Mouse (Mus musculus): Measurements from ENCODE around the gene Pou2af1.

The Pou2af1 gene

DNA sequence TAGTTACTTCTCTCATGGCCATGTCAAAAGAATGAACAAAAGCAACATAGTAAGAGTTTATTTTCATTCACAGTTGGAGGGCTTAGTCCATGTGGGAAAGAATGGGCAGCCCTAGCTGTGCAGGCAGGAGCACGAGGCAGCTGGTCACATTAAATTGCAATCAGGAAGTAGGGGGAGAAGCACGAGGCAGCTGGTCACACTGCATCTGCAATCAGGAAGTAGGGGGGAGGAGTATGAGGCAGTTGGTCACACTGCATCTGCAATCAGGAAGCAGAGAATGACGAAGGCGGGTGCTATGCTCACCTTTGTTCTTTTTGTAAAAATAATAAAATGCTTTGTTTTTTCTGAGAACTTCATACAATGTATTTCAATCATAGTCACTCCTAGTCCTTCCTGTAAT is 18.7 kb upstream of the Pou2af1 start:
- no peak for TF ChIP-seq GATA4 (IDR thresholded peaks at IDR 0.05; ENCODE audit: insufficient replicate concordance, low read length)

DNA sequence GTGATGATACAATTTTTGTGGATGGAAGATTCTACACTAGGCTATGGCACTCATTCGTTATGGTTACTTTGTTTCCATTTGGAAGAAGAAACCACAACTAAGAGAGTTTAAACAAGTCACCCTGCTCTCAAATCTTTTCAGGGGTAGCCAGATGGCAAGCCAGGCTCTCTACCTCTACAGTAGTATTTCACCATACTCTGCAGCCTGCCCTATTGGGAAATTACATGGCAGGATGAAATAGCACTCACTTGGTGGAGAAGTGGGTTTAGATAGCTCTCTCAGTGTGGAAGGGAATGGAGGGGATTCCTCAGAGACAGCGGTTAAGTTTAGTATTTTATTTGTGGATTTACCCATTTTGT is 4.6 kb upstream of the Pou2af1 start:
- TF ChIP-seq GATA4 (IDR thresholded peaks at IDR 0.05; ENCODE audit: insufficient replicate concordance, low read length): no peak

DNA sequence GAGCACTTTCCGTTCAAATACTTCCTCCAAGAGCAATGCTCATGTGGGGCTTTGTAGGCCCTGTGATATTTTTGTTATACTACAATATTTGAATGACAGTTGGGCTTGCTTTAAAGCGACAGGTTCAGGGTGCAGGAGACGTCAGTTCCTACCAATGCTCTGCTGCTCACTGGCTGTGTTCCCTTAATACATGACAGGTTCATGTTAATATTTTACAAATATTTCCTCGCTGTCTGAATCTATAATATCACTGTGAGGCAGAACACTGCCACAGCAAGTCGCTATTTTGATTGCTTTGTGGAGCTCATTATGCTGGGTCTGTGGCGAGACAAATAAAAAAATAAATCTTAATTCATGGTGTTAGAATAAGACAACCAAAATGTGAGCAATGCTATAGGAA is 2.3 kb upstream of the Pou2af1 start:
- no peak for TF ChIP-seq GATA4 (IDR thresholded peaks at IDR 0.05; ENCODE audit: insufficient replicate concordance, low read length)

DNA sequence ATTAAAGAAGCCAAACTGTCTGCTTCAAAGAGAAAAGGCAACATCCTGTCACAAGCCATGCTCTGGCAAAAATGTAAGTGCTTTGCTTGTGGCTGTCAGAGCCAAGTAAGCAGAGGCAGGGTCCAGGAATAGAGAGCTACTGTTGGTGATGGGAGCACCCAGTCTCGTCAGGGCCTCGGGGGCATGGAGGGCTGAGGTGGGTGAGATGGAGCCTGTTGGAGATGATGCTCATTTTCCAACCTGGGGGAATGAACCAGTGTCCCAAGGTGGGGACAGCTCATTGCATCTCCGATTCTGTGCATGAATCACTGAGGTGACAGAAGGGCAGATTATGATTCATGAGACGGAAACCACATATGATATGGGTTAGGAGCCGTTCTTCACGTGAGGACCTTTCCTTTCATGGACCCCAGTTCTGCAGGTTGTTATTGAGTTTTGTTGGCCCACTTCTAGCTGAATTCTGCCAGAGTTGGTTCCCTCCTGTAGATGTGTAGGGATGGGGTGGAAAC is 275 bp downstream of the Pou2af1 start:
- TF ChIP-seq GATA4 (IDR thresholded peaks at IDR 0.05; ENCODE audit: insufficient replicate concordance, low read length): no peak

DNA sequence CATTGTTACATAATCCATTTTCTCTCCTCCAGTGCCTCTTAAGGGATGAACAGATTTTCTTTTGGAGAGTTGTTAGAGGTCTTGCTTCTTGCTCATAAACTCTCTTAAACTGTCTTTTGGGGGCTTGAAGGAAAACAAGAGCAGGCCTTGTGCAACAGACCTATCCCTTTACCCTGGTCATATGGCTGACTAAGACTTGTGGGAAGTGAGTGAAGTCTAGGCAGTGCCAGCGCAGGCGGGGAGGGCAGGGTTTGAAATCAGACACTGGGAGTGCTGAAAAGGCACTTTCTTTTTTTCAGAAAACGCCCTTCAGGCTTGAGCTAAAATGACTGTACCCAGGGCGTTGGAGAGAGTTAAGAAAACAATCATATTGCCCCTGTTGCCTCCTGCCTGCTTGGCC is 1.8 kb downstream of the Pou2af1 start:
- TF ChIP-seq GATA4 (IDR thresholded peaks at IDR 0.05; ENCODE audit: insufficient replicate concordance, low read length): no peak

DNA sequence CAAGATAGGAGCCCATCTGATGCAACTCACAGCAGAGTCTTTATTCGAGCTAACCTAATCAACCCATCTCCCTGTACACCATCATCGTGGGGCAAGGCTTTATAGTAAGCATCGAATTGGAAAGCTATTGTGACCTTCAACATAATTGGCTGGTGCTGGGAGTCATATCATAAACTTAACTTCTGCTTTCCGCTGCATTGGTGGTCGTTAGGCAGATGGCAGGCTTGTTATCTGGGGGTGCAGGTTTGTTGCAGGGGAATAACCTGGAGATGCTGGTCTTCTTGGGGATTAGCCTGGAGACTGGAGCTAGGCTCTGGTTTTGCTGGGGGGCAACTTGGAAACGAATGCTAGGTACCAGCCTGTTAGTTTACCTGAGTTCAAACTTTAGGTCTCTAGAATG is 2.4 kb downstream of the Pou2af1 start:
- no peak for TF ChIP-seq GATA4 (IDR thresholded peaks at IDR 0.05; ENCODE audit: insufficient replicate concordance, low read length)

DNA sequence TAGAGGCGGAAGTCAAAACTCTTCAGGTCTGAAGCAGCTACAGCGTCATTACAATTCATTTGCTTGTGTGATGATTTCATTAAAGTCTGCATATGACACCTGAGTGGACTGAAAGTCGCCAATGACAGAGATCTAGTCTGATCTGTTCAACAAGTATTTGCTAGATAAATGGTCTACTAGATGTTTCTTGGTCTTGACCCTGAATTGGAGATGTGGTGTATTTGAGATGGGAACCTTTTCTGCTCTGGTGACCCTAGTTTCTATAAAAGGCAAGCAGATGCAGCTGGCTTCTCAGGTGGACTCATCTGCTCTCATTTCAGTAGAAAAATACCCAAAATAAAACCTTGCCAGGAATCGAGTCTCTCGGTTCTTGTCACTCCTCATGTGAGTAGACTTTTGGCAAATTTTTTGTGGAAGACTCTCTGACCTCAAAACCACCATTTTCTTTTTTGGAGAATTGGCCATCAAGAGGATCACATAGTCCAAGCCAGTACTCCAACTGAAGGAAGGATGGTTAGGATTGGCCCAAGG is 12.2 kb downstream of the Pou2af1 start:
- no peak for TF ChIP-seq GATA4 (IDR thresholded peaks at IDR 0.05; ENCODE audit: insufficient replicate concordance, low read length)

DNA sequence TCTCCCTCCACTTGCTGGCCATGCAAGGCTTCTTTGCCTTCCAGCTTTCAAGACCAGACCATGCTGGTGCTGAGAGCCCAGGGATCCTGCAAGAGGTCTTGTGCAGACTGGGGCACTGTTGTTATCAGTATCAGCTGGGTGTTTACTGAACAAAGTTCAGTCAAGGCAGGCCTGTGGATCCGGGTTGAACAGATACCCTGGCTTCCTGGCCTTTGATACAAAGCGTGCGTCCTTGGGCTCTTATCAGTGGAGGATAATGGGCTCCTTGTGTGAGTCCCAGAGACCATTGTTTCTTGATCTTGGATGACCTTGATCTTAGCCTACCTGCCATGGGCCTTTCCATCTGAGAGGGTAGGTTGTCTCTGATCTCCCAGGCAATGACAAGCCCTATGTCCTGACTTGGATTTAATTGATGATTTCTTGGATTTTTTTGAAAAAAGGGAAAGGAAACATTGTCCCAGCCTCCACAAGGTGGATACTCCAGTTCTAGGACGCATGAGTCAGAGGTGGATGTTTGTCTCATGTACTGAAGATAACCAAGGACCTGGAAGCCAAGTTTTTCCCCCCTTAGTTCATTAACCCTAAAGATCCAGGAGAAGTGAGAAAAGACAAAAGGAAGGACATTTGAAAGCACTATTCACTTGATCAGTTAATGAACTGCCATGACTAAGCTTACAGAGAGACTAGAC is 17.3 kb downstream of the Pou2af1 start:
- TF ChIP-seq GATA4 (IDR thresholded peaks at IDR 0.05; ENCODE audit: insufficient replicate concordance, low read length): peak; percentile 46; the same call in 1 of the 2 replicates

DNA sequence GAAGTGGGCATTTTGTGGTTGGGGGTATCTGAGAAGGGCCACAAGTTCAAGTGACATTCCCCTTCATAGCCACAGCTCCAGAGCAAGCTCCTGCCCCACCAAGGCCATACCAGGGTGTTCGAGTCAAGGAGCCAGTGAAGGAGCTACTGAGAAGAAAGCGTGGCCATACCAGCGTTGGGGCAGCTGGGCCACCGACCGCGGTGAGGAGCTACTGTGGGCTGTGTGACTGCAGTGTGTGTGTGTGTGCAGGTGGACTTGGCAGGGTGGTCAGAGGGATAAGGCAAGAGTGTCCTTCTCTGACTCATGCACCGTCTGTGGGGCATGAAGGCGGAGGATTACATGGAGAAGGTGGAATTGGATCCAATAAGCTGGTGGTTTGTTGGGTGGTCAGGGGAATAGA is 18.7 kb downstream of the Pou2af1 start:
- no peak for TF ChIP-seq GATA4 (IDR thresholded peaks at IDR 0.05; ENCODE audit: insufficient replicate concordance, low read length)

DNA sequence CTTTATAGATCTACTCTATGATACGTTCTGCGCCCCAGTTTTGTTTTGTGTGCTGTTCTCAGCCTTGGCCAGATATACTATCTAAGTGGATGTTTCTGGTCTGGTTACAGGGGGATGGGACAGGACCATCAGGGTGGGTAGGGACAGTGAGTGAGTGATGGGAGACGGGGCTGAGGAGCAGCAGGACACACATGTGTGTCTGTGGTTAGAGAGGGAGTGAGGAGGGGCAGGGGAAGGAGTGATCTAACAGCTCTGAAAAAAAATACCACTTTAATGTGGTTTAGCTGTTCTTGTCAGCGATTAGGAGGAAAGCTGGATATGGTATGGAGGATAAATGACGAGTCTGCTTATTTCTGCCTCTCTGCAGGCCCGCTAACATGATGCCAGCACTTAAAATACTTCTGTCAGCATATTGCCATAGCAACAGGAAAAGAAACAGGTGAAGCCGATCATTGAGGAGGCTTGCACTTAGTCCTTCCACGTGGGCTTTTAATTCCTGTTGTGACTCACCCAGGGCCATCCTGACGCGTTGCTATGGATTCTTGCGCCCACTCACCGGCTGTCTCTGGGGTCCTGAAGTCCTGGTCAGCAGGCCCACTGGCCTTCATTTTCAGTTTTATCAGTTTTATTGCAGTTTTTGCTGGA is 25.4 kb downstream of the Pou2af1 start:
- no peak for TF ChIP-seq GATA4 (IDR thresholded peaks at IDR 0.05; ENCODE audit: insufficient replicate concordance, low read length)

DNA sequence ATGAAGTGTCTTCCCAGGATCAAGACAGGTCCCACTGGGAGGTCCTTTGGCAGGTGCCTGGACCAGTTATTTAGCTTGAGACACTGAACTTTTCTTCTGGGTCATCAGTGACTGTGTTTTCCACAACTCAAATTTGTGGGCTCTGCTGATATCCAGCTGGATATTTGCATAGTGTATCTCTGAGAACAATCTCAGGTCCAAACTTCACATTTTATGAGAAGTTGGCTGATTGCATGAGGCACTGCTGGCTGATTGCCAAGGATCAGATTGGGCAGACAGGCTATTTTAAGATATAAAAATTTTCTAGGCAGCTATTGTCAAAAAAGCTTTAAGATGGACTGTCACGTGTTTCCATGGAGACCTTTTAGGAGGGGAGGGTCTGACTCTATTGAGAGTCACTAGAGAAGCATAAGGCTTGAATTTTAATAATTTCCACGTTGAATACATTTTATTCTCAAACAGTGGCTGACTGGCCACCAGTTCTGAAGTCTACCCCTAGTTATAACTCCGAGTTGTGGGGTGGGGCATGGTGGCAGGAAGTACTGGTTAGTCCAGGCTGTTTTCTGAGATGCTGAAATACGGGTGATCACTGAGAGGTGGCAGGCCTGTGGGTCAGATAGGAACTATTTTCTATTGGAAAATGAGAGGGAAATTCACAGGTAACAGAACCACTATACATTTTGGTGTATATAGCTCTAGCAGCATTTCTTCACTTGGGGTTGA is 43.4 kb downstream of the Pou2af1 start:
- TF ChIP-seq GATA4 (IDR thresholded peaks at IDR 0.05; ENCODE audit: insufficient replicate concordance, low read length): peak; percentile 68; the same call in 1 of the 2 replicates

DNA sequence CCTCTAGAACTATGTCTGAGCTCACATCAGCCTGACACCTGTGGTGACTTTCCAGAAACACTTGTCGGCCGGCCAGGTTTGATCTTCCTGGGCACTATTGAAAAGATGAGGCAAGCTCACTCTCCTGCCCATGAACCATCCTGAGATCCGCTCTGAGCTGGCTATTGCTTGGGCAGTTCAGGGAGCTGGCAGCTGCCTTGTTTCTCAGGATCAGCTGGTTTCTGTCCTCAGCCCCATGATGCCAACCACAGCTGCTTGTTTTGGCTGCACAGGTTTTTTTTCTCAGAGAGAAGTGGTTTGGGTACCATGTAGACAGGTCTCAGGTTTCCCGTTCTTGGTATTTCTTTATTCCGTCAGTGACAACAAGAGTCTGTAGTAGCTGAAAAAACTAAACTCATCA is 44.9 kb downstream of the Pou2af1 start:
- no peak for TF ChIP-seq GATA4 (IDR thresholded peaks at IDR 0.05; ENCODE audit: insufficient replicate concordance, low read length)

DNA sequence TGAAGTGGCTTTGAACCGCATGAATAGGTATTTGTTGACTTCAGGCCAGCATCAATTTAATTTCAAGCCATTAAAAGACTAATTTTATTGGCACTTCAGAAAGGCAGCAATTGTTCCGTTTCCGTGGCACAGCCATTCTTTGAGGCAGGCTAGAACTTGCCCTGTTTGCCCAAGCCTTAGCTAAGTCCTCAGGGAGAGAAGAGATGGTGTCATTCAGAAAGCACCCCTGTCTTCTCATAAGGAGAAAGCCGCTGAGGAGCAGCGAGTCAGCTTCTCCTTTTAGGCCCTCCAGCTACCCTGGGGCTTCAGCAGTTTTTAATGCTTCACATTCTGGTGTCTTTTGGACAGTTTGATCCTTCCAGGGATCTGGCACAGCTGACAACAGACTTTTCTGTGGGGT is 55.3 kb downstream of the Pou2af1 start:
- no peak for TF ChIP-seq GATA4 (IDR thresholded peaks at IDR 0.05; ENCODE audit: insufficient replicate concordance, low read length)

DNA sequence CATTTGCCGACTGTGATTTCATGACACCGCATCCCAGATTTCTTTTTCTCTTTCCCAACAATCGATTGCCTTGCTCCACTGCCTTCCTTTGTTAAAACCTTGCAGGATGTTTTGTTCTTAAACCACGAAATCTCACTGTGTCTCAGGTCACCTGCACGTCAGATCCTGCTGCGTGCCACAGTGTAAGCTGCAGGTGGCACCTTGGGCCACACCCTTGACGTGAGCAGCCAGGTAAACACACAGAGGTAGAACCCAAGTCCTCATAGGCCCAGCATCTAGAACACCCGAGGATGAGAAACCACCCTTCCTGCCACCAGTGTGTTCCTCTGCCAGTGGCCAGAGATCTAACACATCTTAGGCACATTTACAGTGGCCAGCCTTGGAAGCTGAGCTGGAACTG is 57.6 kb downstream of the Pou2af1 start:
- no peak for TF ChIP-seq GATA4 (IDR thresholded peaks at IDR 0.05; ENCODE audit: insufficient replicate concordance, low read length)

DNA sequence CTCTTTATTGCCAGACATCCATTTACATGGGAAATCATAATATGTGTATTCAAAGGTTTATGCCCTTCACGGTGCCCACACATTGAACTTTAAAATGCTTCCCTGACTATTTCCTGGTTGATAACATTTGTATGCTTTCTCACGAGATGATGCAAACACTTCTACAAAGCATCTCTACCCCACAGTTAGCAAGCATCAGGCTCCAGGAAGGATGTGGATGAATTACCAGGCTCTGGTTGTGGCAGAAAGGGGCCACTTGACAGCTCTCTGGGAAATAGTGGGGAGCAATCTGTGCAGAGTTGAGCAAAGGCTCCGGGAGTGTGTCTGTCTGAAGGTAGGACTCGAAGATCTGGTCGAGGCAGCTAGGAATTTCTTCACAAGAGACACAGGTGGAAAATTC is 58.6 kb downstream of the Pou2af1 start:
- TF ChIP-seq GATA4 (IDR thresholded peaks at IDR 0.05; ENCODE audit: insufficient replicate concordance, low read length): no peak

All from liver, adult (tissue).